Mouse (Mus musculus) midbrain, embryonic 11.5 days (tissue): ENCODE data around the gene Calb2. TPM values are rescaled to one million over a fixed set of nuclear protein-coding genes. Genes with fewer than 3 reads are reported as not detected.

ENCODE experiments used
- ATAC-seq: fragments of 200-750 bp; cut with Nextera tagmentation; 2 replicates; pipeline ENCODE4 v1.8.0; 2017; ENCODE audit warnings: moderate TSS enrichment, moderate library complexity; ENCODE audit not compliant: low FRiP score
- DNase-seq: peaks from one replicate; pipeline ENCODE4 v3.0.0; 2015; ENCODE audit warnings: low spot score; ENCODE audit errors: missing footprints
- H3K27ac ChIP-seq: fragments of 300-500 bp; sonication (generic); 2 replicates; pipeline ENCODE4 v1.5.1; 2014; ENCODE audit warnings: low read depth, low read length
- H3K27me3 ChIP-seq: fragments of 300-500 bp; sonication (generic); 2 replicates; pipeline ENCODE4 v1.6.1; 2014; ENCODE audit warnings: mild to moderate bottlenecking, low read length, moderate library complexity, mixed read lengths; ENCODE audit not compliant: control insufficient read depth, insufficient read depth
- H3K36me3 ChIP-seq: fragments of 300-500 bp; sonication (generic); 2 replicates; pipeline ENCODE4 v1.6.1; 2014; ENCODE audit warnings: mild to moderate bottlenecking, low read length, moderate library complexity, mixed read lengths; ENCODE audit not compliant: control insufficient read depth, insufficient read depth
- H3K4me1 ChIP-seq: fragments of 300-500 bp; sonication (generic); 2 replicates; pipeline ENCODE4 v1.6.1; 2014; ENCODE audit warnings: low read length; ENCODE audit not compliant: control insufficient read depth, insufficient read depth
- H3K4me2 ChIP-seq: fragments of 300-500 bp; sonication (generic); 2 replicates; pipeline ENCODE4 v1.6.1; 2014; ENCODE audit warnings: mild to moderate bottlenecking, moderate library complexity
- H3K4me3 ChIP-seq: fragments of 300-500 bp; sonication (generic); 2 replicates; pipeline ENCODE4 v1.5.1; 2014; ENCODE audit warnings: low read depth, low read length
- H3K9ac ChIP-seq: fragments of 300-500 bp; sonication (generic); 2 replicates; pipeline ENCODE4 v1.6.1; 2014; ENCODE audit warnings: low read length
- H3K9me3 ChIP-seq: fragments of 300-500 bp; sonication (generic); 2 replicates; pipeline ENCODE4 v1.6.1; 2016; ENCODE audit warnings: low read length; ENCODE audit not compliant: control insufficient read depth
- WGBS: fragments of 180-500 bp; shearing (Covaris S2); extraction: QIAGEN DNeasy Blood & Tissue Kit; methylation state at CpG from one replicate; pipeline ENCODE4 v1.1.7; 2014; 5-methylcytosine and 5-hydroxymethylcytosine counted together
- polyA plus RNA-seq: library from polyadenylated mRNA; unstranded; fragments of >200 nt; fragmentation: Nextera tagmentation; extraction: Ambion mirVana; gene quantifications from 2 replicates; pipeline ENCODE4 v1.2.1, GENCODE M21; 2014

The Calb2 gene
- polyA plus RNA-seq, 1 experiment from 2014 or later, result 4.0 TPM

DNA sequence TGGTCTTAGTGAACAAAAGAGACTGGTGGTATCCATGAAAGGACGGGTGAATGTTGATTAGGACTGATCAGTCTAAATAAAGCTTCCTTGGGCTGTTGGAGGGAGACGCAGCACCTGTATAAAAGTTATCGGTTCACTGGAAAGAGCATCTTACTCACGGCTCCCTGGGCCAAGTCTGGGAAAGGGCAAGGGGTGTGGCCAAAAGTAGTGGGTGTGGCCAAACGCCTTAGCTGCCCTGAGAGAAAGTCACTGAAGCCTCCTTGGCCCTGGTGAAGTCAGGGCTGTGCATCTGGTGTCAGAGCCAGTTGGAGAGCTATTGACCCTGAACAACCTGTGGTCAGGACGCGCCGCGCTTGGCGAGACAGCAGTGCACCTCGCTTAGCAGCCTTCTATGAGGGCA, 15.7 kb upstream of the Calb2 start:
- Histone ChIP-seq H3K36me3 (no peaks in the 10 kb centered on the region), H3K27ac (no peak overlapping the region), H3K27me3 (no peaks in the 10 kb centered on the region), H3K4me3 (no peak overlapping the region), H3K9me3 (no peaks in the 10 kb centered on the region), H3K4me2 (no peak overlapping the region), H3K4me1 (peaks cover 5% of the 10 kb centered on the region; the same call in 1 of the 2 replicates), H3K9ac (no peak overlapping the region)
- DNase-seq, result peak; percentile 87
- WGBS, result 22% methylated on average over 11 of the region's 11 CpGs
- no peak for ATAC-seq

GRCm38 (mm10) chr8:110182735-110183367, 14.8 kb upstream of the Calb2 start:
- Histone ChIP-seq H3K4me2 (no peak overlapping the region), H3K9me3 (no peaks in the 10 kb centered on the region), H3K4me3 (no peak overlapping the region), H3K27me3 (no peaks in the 10 kb centered on the region), H3K27ac (no peak overlapping the region), H3K4me1 (peaks cover 5% of the 10 kb centered on the region; the same call in 1 of the 2 replicates), H3K9ac (no peak overlapping the region), H3K36me3 (no peaks in the 10 kb centered on the region)
- ATAC-seq (no peak), DNase-seq (no peak)
- WGBS, result 78% methylated on average over 11 of the region's 11 CpGs

- Histone ChIP-seq H3K4me3 (no peak overlapping the region), H3K36me3 (no peaks in the 10 kb centered on the region), H3K9me3 (no peaks in the 10 kb centered on the region), H3K4me2 (no peak overlapping the region), H3K27ac (no peak overlapping the region), H3K4me1 (peaks cover 2% of the 10 kb centered on the region), H3K9ac (no peak overlapping the region), H3K27me3 (no peaks in the 10 kb centered on the region)
- WGBS, result 32% methylated on average over 22 of the region's 22 CpGs
- DNase-seq, result no peak
- no peak for ATAC-seq
Observed at GRCm38 (mm10) chr8:110177359-110178155, 9.5 kb upstream of the Calb2 start.

GRCm38 (mm10) chr8:110174826-110175225, 6.8 kb upstream of the Calb2 start:
- Histone ChIP-seq H3K4me2 (no peak overlapping the region), H3K27me3 (no peaks in the 10 kb centered on the region), H3K9me3 (no peaks in the 10 kb centered on the region), H3K27ac (no peak overlapping the region), H3K4me3 (no peak overlapping the region), H3K4me1 (peaks cover 2% of the 10 kb centered on the region; the same call in 1 of the 2 replicates), H3K36me3 (no peaks in the 10 kb centered on the region), H3K9ac (no peak overlapping the region)
- no peak for ATAC-seq
- 89% methylated on average over 4 of the region's 4 CpGs for WGBS
- DNase-seq, result no peak

DNA sequence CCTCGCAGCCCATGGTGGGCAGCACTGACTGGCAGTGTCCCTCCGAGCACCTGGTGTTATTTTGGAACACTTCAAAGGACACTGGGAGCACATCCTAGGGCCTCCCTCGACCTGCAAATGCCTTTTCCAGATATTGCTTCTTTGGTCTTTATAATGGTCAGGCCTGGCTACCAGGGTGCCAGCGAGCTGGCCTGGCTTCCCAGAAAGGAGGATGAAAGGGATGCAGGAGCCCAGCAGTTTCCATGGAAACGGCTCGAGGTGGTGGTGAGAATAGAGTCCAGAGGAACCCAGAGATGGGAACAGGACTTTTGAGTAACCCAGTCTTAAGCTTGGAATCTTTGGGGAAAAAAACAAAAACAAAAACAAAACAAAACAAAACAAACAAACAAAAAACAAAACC, 4.2 kb upstream of the Calb2 start:
- H3K4me1 ChIP-seq, result no peaks in the 10 kb centered on the region
- ATAC-seq (no peak), DNase-seq (no peak)
- WGBS, result 47% methylated on average over 6 of the region's 6 CpGs
- H3K9me3 ChIP-seq, result no peaks in the 10 kb centered on the region
- no peaks in the 10 kb centered on the region for H3K36me3 ChIP-seq
- no peak overlapping the region for H3K4me2 ChIP-seq
- H3K4me3 ChIP-seq, result no peak overlapping the region
- H3K27ac ChIP-seq, result no peak overlapping the region
- peaks cover 9% of the 10 kb centered on the region for H3K27me3 ChIP-seq
- no peak overlapping the region for H3K9ac ChIP-seq

DNA sequence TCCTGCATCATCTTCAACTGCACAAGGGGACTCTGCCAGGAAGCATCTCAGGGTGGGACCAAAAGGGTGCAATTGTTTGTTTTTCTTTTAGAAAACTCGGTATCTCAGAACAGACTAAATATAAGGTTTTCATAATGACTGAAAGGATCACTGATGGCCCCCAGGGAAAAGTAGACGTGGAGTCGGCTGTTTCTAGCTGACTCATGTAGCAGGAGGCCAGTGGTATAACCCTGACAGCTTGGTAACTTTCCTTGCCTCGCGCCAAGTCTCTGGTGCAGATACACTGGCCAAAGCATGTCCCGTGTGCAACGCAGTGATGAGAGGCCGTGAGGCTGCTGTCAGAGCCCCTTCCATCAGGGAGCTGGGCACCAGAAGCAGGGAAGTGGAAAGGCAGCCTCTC, 1.7 kb downstream of the Calb2 start:
- peaks cover 9% of the 10 kb centered on the region for H3K27me3 ChIP-seq
- no peak overlapping the region for H3K27ac ChIP-seq
- no peaks in the 10 kb centered on the region for H3K4me1 ChIP-seq
- H3K4me3 ChIP-seq, result no peak overlapping the region
- WGBS, result 80% methylated on average over 8 of the region's 8 CpGs
- no peak for ATAC-seq
- H3K36me3 ChIP-seq, result no peaks in the 10 kb centered on the region
- no peaks in the 10 kb centered on the region for H3K9me3 ChIP-seq
- no peak for DNase-seq
- no peak overlapping the region for H3K9ac ChIP-seq
- H3K4me2 ChIP-seq, result no peak overlapping the region

- H3K27ac ChIP-seq, result no peak overlapping the region
- WGBS, result 79% methylated on average over 6 of the region's 6 CpGs
- no peaks in the 10 kb centered on the region for H3K27me3 ChIP-seq
- DNase-seq (no peak), ATAC-seq (no peak)
- H3K4me1 ChIP-seq, result no peaks in the 10 kb centered on the region
- H3K9me3 ChIP-seq, result no peaks in the 10 kb centered on the region
- H3K36me3 ChIP-seq, result no peaks in the 10 kb centered on the region
- no peak overlapping the region for H3K4me2 ChIP-seq
- no peak overlapping the region for H3K9ac ChIP-seq
- no peak overlapping the region for H3K4me3 ChIP-seq
Observed at GRCm38 (mm10) chr8:110162007-110162406, 6.0 kb downstream of the Calb2 start.

GRCm38 (mm10) chr8:110152951-110153350, 15.1 kb downstream of the Calb2 start:
- H3K4me2 ChIP-seq, result no peak overlapping the region
- H3K36me3 ChIP-seq, result no peaks in the 10 kb centered on the region
- WGBS, result 73% methylated on average over 6 of the region's 6 CpGs
- ATAC-seq (no peak), DNase-seq (no peak)
- no peak overlapping the region for H3K4me3 ChIP-seq
- no peaks in the 10 kb centered on the region for H3K27me3 ChIP-seq
- H3K27ac ChIP-seq, result no peak overlapping the region
- H3K9ac ChIP-seq, result no peak overlapping the region
- H3K4me1 ChIP-seq, result no peaks in the 10 kb centered on the region
- H3K9me3 ChIP-seq, result no peaks in the 10 kb centered on the region

DNA sequence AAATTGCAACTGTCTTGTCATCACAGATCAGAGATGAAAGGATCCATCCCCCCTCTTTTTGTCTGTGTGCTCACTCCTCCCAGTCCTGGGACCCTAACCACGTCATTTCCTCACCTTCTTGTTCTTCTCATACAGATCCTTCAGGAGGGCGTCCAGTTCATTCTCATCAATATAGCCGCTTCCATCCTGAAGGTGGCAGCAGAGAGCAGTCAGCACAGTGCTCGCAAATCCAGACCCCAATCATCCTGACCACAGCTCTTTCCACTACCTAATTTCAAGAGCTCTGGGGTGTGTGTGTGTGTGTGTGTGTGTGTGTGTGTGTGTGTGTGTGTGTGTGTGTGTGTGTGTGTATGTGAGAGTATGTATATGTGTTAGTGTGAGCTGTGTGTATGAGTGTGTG, 22.5 kb downstream of the Calb2 start:
- Histone ChIP-seq H3K4me3 (no peak overlapping the region), H3K4me1 (no peaks in the 10 kb centered on the region), H3K36me3 (no peaks in the 10 kb centered on the region), H3K4me2 (no peak overlapping the region), H3K9me3 (no peaks in the 10 kb centered on the region), H3K9ac (no peak overlapping the region), H3K27ac (no peak overlapping the region), H3K27me3 (no peaks in the 10 kb centered on the region)
- peak; percentile 88 for DNase-seq
- ATAC-seq, result no peak; the same call in 1 of the 2 replicates
- WGBS, result 0% methylated on average over 4 of the region's 4 CpGs
